Mouse (Mus musculus): Measurements from ENCODE around the gene Orm2.
A peak's percentile ranks its signal among the peaks of the same experiment; 100 is the strongest.

The Orm2 gene

GRCm38 (mm10) chr4:63405051-63405450 lies 42.8 kb downstream of the Orm2 start:
- DNase-seq (ENCODE audit: low read depth, low spot score), result no peak

DNA sequence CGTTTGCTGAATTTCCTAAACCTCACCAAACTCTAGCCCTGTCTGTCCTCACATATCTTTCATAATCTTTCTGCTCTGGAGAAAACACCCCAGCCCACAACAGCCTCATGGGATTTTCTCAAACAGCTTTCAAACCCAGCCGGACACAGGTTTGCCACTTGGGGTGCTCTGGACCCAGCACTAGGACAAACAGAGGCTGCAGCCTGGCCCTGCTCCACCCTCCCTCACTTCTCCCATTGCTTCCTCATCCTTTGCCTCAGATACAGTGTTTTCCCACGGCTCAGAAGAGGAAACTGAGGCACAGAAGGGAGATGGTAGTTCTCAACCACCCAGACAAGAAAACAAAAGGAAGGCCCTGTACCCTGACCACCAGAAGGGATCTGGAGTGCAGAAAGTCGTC lies 43.4 kb downstream of the Orm2 start:
- no peak for DNase-seq (ENCODE audit: low read depth, low spot score)

- DNase-seq (ENCODE audit: low read depth, low spot score), result no peak
Observed at GRCm38 (mm10) chr4:63408247-63408646, 46.0 kb downstream of the Orm2 start.

DNA sequence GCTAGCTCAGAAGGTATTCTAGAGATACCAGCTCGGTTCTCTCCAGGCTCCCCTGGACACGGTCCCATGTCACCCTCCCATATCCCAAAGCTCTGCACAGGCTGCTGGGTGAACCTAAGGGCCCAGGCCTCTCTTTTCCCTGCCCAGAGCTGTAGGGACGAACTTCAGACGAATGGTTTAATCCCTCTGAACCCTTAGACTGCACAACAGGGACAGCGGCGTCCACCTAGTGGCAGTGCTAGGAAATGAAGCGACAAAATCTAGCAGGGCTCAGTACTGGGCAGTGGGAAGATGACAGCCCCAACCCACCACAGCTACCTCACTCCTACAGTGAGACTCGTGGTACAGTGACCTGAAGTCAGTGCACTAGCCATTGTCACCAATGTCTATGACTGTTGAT lies 46.4 kb downstream of the Orm2 start:
- no peak for DNase-seq (ENCODE audit: low read depth, low spot score)

- no peak for DNase-seq (ENCODE audit: low read depth, low spot score)
Observed at GRCm38 (mm10) chr4:63409317-63409907, 47.2 kb downstream of the Orm2 start.

DNA sequence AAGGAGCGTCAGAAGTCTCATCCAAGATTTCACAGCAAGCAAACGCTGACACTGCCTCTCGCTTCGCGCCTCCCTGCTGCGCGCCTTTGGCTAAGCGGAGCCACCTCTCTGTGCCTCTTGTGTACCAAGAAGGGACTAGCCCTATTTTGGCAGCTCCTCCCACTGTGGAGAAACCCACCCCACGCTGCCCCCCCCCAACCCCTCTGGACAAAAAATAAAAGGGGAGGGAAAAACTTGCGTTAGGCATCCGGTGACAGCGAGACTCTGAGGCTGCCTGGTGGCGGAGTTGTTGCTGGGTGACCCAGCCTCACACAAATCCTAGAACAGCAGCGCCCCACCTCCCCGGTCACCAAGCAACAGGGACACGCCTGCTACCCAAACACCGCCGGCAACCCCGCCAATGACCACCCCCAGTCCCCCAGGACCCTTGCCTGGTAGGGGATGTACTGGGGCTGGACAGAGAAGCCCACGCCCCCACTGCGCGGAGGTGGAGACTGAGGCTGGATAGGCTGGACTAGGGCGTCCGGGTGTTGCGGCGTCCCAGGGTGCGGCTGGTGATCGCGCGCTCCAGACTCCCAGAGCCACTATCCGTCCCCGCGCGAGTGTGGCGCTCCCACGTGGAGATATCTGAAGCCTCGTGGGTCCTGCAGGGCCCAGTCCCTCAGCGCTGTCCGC lies 47.8 kb downstream of the Orm2 start:
- DNase-seq (ENCODE audit: low read depth, low spot score), result peak; percentile 46

DNA sequence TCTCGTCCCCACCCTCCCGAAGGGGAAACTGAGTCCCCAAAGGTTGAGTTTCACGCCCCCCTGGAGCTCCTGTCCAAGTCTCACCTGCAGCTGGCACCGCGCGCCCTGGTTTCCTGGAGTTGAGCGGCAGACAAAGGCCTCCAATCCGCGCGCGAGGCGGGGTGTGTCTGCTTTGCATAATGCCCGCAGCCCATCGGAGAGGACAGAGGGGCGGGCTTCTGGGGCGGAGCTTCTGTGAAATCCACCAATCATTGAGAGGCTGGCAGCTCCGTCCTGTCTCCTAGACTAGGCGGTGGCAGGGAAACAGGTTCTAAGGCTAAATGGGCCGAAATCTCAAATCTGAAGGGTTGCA lies 48.3 kb downstream of the Orm2 start:
- DNase-seq (ENCODE audit: low read depth, low spot score), result peak; percentile 88

DNA sequence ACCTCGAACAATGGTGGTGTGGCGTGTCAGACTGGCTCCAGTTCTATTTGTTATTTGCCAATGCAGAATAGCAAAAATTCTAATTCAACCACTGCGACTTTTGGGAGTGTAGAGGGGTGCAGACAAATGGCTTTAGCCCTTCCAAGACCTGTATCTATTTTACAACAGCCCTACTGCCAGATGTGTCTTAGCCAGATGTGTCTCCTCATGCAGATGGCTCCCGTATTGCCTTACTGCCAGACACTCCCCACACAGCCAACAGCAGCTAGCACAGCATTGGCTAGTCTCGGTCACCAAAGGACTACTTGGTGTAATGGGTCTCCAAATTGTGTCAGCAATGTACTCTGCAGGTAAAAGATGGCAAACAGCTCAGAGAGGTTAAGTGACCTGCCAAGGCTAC lies 49.0 kb downstream of the Orm2 start:
- no peak for DNase-seq (ENCODE audit: low read depth, low spot score)

DNA sequence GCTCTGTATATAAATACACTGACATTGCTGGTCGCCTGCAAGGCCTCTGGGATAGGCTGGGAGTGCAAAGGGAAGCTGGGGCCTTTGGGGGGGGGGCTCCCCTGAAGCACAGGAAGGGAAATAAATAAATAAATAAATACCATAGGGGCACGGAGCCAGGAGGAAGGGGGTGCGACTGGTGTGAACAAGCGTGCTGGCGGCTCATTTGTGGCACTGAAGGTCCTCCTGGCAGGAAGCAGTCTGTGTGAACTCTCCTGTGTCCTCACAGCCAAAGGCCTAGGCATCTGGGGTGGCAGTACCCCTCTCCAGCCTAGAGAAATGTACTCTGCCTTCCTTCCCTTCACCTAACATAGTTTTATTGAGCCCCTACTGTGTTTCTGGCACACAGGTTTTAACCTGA lies 52.7 kb downstream of the Orm2 start:
- no peak for DNase-seq (ENCODE audit: low read depth, low spot score)
